Mouse (Mus musculus) liver, embryonic 11.5 days (tissue): ENCODE results near the gene Gabrb1. TPM values are rescaled to one million over a fixed set of nuclear protein-coding genes. Genes with fewer than 3 reads are reported as not detected.

Source experiments
- ATAC-seq: fragments of 200-750 bp; cut with Nextera tagmentation; replicated peaks from 2 replicates; pipeline ENCODE4 v1.8.0; 2017; ENCODE audit warnings: moderate number of reproducible peaks, mild to moderate bottlenecking, moderate TSS enrichment, moderate library complexity; ENCODE audit not compliant: low FRiP score
- DNase-seq: peaks from one replicate; pipeline ENCODE4 v3.0.0-alpha.2; 2017; ENCODE audit warnings: low spot score
- H3K27ac ChIP-seq: fragments of 300-500 bp; sonication (generic); 2 replicates; pipeline ENCODE4 v1.5.1; 2014; ENCODE audit warnings: mild to moderate bottlenecking, low read depth, low read length, control low read depth
- H3K27me3 ChIP-seq: fragments of 300-500 bp; sonication (generic); replicated peaks from 2 replicates; pipeline ENCODE4 v1.6.1; 2014; ENCODE audit warnings: low read length, mixed read lengths; ENCODE audit not compliant: control insufficient read depth, insufficient read depth
- H3K36me3 ChIP-seq: fragments of 300-500 bp; sonication (generic); 2 replicates; pipeline ENCODE4 v1.6.1; 2014; ENCODE audit warnings: mild to moderate bottlenecking, low read length, moderate library complexity, mixed read lengths; ENCODE audit not compliant: control insufficient read depth, insufficient read depth
- H3K4me1 ChIP-seq: fragments of 300-500 bp; sonication (generic); replicated peaks from 2 replicates; pipeline ENCODE4 v1.6.1; 2014; ENCODE audit warnings: low read length, mixed read lengths; ENCODE audit not compliant: control insufficient read depth, insufficient read depth
- H3K4me2 ChIP-seq: fragments of 300-500 bp; sonication (generic); 2 replicates; pipeline ENCODE4 v1.6.1; 2014; ENCODE audit warnings: mild to moderate bottlenecking, control low read depth, moderate library complexity
- H3K4me3 ChIP-seq: fragments of 300-500 bp; sonication (generic); 2 replicates; pipeline ENCODE4 v1.5.1; 2014; ENCODE audit warnings: low read depth, low read length, control low read depth
- H3K9ac ChIP-seq: fragments of 300-500 bp; sonication (generic); 2 replicates; pipeline ENCODE4 v1.6.1; 2014; ENCODE audit warnings: low read depth, low read length, control low read depth
- H3K9me3 ChIP-seq: fragments of 300-500 bp; sonication (generic); 2 replicates; pipeline ENCODE4 v1.6.1; 2016; ENCODE audit warnings: low read length, inconsistent platforms, mixed read lengths; ENCODE audit not compliant: control insufficient read depth
- WGBS: fragments of 180-500 bp; shearing (Covaris S2); extraction: QIAGEN DNeasy Blood & Tissue Kit; methylation state at CpG from one replicate; pipeline ENCODE4 v1.1.7; 2014; 5-methylcytosine and 5-hydroxymethylcytosine counted together
- polyA plus RNA-seq: library from polyadenylated mRNA; unstranded; fragments of >200 nt; fragmentation: Nextera tagmentation; extraction: Ambion mirVana; gene quantifications from 2 replicates; pipeline ENCODE4 v1.2.1, GENCODE M21; 2014

The Gabrb1 gene
- polyA plus RNA-seq, 1 experiment from 2014 or later = 0.22 TPM

- H3K4me1 ChIP-seq = peaks cover 18% of the 10 kb centered on the region
- H3K4me2 ChIP-seq = no peak overlapping the region
- WGBS = 36% methylated on average over 6 of the region's 6 CpGs
- DNase-seq (no peak), ATAC-seq (no peak)
- no peaks in the 10 kb centered on the region for H3K27me3 ChIP-seq
- no peak overlapping the region for H3K4me3 ChIP-seq
- no peaks in the 10 kb centered on the region for H3K9me3 ChIP-seq
- H3K36me3 ChIP-seq = no peaks in the 10 kb centered on the region; the same call in 1 of the 2 replicates
- H3K9ac ChIP-seq = no peak overlapping the region
- peak overlapping the region; percentile 25; the same call in 1 of the 2 replicates for H3K27ac ChIP-seq
Observed at GRCm38 (mm10) chr5:72170067-72170466, 512.2 kb downstream of the Gabrb1 start.

GRCm38 (mm10) chr5:72172675-72173074 is 514.8 kb downstream of the Gabrb1 start:
- Histone ChIP-seq H3K27me3 (no peaks in the 10 kb centered on the region), H3K36me3 (no peaks in the 10 kb centered on the region), H3K4me3 (no peak overlapping the region), H3K9ac (no peak overlapping the region), H3K4me1 (no peaks in the 10 kb centered on the region), H3K4me2 (no peak overlapping the region), H3K27ac (no peak overlapping the region), H3K9me3 (no peaks in the 10 kb centered on the region)
- ATAC-seq (no peak), DNase-seq (no peak)
- WGBS = 29% methylated on average over 3 of the region's 3 CpGs

- Histone ChIP-seq H3K9ac (no peak overlapping the region), H3K4me3 (no peak overlapping the region), H3K36me3 (no peaks in the 10 kb centered on the region), H3K27me3 (no peaks in the 10 kb centered on the region), H3K4me2 (no peak overlapping the region), H3K27ac (no peak overlapping the region), H3K4me1 (no peaks in the 10 kb centered on the region), H3K9me3 (no peaks in the 10 kb centered on the region)
- DNase-seq = no peak
- ATAC-seq = no peak
- WGBS = 51% methylated on average over 1 of the region's 1 CpGs
Observed at GRCm38 (mm10) chr5:72173521-72173920, 515.6 kb downstream of the Gabrb1 start.

- Histone ChIP-seq H3K4me3 (no peak overlapping the region), H3K4me2 (no peak overlapping the region), H3K9ac (no peak overlapping the region), H3K36me3 (no peaks in the 10 kb centered on the region), H3K9me3 (no peaks in the 10 kb centered on the region), H3K27me3 (no peaks in the 10 kb centered on the region), H3K4me1 (no peaks in the 10 kb centered on the region), H3K27ac (no peak overlapping the region)
- no peak for DNase-seq
- WGBS = 78% methylated on average over 4 of the region's 4 CpGs
- ATAC-seq = no peak
Observed at GRCm38 (mm10) chr5:72175050-72175449, 517.1 kb downstream of the Gabrb1 start.

- no peak overlapping the region for H3K9ac ChIP-seq
- no peak overlapping the region for H3K4me2 ChIP-seq
- no peaks in the 10 kb centered on the region for H3K9me3 ChIP-seq
- no peaks in the 10 kb centered on the region for H3K27me3 ChIP-seq
- H3K4me1 ChIP-seq = no peaks in the 10 kb centered on the region
- ATAC-seq = no peak
- no peaks in the 10 kb centered on the region for H3K36me3 ChIP-seq
- H3K4me3 ChIP-seq = no peak overlapping the region
- WGBS = 48% methylated on average over 7 of the region's 7 CpGs
- no peak overlapping the region for H3K27ac ChIP-seq
- DNase-seq = no peak
Observed at GRCm38 (mm10) chr5:72175530-72175929, 517.6 kb downstream of the Gabrb1 start.

GRCm38 (mm10) chr5:72181194-72181593 is 523.3 kb downstream of the Gabrb1 start:
- Histone ChIP-seq H3K4me1 (peaks cover 32% of the 10 kb centered on the region), H3K9ac (no peak overlapping the region), H3K27ac (peak overlapping the region; percentile 61; the same call in 1 of the 2 replicates), H3K4me2 (no peak overlapping the region), H3K27me3 (no peaks in the 10 kb centered on the region), H3K36me3 (no peaks in the 10 kb centered on the region), H3K4me3 (no peak overlapping the region), H3K9me3 (no peaks in the 10 kb centered on the region)
- DNase-seq (no peak), ATAC-seq (peak; percentile 61)
- WGBS = 13% methylated on average over 1 of the region's 1 CpGs

GRCm38 (mm10) chr5:72182804-72183203 is 524.9 kb downstream of the Gabrb1 start:
- peaks cover 32% of the 10 kb centered on the region for H3K4me1 ChIP-seq
- 57% methylated on average over 4 of the region's 4 CpGs for WGBS
- H3K9ac ChIP-seq = no peak overlapping the region
- no peaks in the 10 kb centered on the region for H3K9me3 ChIP-seq
- no peaks in the 10 kb centered on the region for H3K36me3 ChIP-seq
- DNase-seq = no peak
- H3K27ac ChIP-seq = peak overlapping the region; percentile 33; the same call in 1 of the 2 replicates
- ATAC-seq = peak; percentile 76
- no peak overlapping the region for H3K4me3 ChIP-seq
- H3K27me3 ChIP-seq = no peaks in the 10 kb centered on the region
- H3K4me2 ChIP-seq = peak overlapping the region; percentile 58

GRCm38 (mm10) chr5:72183929-72184328 is 526.0 kb downstream of the Gabrb1 start:
- H3K4me1 ChIP-seq = peaks cover 32% of the 10 kb centered on the region

GRCm38 (mm10) chr5:72184437-72185100 is 526.7 kb downstream of the Gabrb1 start:
- Histone ChIP-seq H3K36me3 (no peaks in the 10 kb centered on the region), H3K4me3 (no peak overlapping the region), H3K9me3 (no peaks in the 10 kb centered on the region), H3K9ac (no peak overlapping the region), H3K27me3 (no peaks in the 10 kb centered on the region), H3K4me2 (peak overlapping the region; percentile 58), H3K27ac (peak overlapping the region; percentile 84), H3K4me1 (peaks cover 32% of the 10 kb centered on the region)
- ATAC-seq (peak; percentile 55), DNase-seq (no peak)
- 62% methylated on average over 13 of the region's 13 CpGs for WGBS

More at GRCm38 (mm10) chr5:72183929-72184328, 526.0 kb downstream of the Gabrb1 start:
- ATAC-seq = peak; percentile 75
- Histone ChIP-seq H3K36me3 (no peaks in the 10 kb centered on the region), H3K27ac (peak overlapping the region; percentile 33; the same call in 1 of the 2 replicates), H3K4me3 (no peak overlapping the region), H3K9me3 (no peaks in the 10 kb centered on the region), H3K9ac (no peak overlapping the region; the same call in 1 of the 2 replicates), H3K27me3 (no peaks in the 10 kb centered on the region), H3K4me2 (peak overlapping the region; percentile 58)
- WGBS = 42% methylated on average over 6 of the region's 6 CpGs
- no peak for DNase-seq
